Mouse (Mus musculus): ENCODE data around the gene Ube2e2.

DNA sequence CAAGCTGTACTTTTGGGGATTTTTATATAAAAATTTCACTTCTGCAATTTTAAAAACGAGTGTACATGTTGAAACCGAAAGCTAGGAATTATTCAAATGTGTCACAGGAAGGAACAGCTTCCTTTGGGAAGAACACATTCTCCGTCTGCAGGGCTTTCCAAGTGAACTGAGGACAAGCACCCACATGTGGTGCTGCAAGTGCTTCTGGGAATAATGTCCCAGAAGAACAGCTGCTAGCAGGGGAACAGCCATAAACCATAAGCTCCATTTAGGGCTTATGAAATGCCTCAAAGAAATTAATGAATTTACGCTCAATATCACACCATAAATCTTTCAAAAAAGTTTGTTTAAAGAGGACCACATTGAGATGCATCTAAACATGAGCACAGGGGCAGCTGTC lies 162.9 kb downstream of the Ube2e2 start:
- TF ChIP-seq CTCF (IDR thresholded peaks at IDR 0.05) (no peak), EP300 (IDR thresholded peaks at IDR 0.05) (no peak)
